Mouse (Mus musculus): ENCODE measurements around the gene Slc24a3.

Slc24a3 gene

DNA sequence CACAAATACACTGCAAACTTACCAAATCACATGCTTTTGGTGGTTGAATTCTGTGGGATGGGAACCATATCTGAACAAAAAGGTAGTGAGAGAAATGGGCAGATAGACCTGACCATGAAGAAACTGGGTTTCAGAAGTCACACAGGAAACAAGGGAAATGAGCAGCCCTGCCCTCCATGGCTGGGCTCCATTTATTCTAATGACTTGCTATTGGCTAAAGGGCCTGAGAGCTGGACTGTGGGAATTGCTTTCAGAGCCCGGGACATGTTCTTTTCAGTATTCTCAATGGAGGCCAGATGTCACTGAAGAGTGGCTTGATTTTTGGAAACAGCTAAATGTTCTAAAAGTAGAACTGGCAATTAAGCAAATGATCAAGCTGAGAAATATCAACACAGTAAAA is 120.9 kb downstream of the Slc24a3 start:
- no peak for DNase-seq

DNA sequence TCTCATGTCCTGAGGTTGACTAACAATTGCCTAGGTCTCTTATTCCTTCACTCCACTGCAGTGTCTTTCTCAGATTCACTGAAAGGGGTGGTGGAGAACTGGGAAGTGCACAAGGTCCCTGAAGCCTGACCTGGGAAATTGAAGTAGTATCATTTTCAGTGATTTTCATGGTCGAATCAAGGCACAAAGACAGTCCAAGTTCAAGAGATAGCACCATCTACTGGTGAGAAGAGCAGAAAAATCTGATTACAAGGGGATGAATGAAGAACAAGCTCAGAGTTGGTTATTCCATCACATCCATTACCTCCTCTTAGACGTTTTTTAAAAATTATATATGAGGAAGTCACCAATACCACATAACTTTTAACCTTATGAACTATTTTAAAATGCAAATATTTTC is 123.9 kb downstream of the Slc24a3 start:
- no peak for DNase-seq

DNA sequence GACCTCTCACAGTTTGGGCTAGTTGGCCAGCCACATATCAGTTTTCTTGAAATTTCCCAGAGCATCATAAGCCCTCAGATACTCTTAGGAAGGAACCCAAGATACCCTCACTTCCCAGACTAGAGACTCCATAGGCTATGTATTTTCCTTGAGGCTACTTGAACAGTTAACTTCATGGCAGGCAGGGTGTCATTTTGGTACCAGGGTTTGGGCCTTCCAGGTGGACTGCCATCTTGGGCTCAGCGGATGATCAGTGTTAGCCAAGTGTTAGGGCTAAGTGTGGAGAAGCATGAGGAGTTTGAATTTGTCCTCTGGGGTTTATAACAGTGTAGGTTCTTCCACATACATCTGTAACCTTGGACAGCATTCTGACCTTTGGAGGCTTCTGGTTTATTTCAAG is 124.6 kb downstream of the Slc24a3 start:
- no peak for DNase-seq

DNA sequence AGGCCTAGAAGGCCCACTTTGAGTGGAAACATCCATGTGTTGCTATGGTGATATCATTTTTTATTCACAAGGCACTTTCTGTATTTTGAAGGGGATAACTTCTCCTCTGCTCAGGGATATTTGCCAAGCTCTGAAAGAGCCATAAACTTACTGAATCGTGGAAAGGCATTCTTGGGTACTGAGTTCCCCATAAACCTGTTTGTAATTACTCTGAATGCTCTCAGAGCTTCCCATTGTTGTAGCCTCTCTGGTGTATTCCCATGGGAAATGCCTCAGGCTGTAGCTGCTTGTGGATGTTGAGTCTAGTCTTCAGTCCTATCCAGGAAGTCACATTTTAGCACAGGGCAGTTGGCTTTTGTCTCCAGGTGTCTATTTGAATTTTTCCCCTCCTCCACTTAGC is 125.3 kb downstream of the Slc24a3 start:
- no peak for DNase-seq

DNA sequence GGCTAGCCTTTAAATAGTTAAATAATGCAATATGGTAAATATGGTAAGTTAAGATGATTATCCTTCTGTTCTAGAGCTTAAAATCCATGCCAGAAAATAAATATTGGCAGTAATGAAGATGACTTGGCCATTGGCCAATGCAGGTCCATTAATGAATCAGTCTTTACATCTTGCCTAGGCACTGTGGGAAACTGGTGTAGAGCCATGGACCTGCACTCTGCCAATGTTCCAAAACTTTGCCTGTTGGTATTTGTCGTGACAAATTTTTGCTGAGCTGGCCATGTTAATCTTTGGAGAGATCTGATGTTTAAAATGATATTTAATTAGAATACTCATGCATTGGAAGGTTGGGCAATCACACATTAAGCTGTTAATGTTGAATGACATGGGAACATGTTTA is 129.4 kb downstream of the Slc24a3 start:
- DNase-seq, result no peak

DNA sequence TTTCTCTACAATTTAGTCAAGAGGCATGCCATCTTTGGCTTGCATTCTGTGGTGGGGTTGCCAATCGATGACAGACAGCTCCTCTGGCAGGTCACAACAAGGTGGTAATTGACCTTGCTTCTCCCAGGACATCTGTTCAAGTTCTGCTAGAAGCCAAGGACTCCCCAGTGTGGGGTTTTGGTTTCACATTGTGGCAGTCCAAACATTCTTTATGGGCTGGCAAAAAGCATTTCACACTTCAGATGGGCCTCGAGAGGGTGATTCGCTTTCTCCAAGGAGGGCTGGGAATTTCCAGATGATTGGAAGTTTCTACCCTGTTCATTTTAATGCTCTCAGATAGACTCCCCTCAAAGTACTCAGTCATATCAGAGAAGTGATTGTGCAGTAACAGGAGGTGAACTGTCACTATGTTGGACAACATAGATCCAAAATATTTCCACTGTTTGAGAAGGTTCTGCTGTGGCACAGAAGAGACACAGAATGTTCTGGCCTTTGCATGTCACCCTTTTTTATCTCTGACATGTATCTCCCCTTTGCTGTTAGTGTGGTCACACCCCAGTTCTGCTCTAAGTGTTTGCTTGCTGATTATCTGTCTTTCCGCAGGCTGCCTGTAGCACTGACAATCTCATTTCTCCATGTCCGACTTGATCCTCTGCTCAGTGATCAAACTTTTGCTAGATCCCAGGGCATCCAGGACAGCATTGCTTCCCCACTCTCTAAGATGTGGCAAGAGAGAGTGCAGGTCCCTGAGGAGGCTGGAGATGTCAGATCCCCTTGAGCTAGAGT is 132.6 kb downstream of the Slc24a3 start:
- DNase-seq, result no peak

DNA sequence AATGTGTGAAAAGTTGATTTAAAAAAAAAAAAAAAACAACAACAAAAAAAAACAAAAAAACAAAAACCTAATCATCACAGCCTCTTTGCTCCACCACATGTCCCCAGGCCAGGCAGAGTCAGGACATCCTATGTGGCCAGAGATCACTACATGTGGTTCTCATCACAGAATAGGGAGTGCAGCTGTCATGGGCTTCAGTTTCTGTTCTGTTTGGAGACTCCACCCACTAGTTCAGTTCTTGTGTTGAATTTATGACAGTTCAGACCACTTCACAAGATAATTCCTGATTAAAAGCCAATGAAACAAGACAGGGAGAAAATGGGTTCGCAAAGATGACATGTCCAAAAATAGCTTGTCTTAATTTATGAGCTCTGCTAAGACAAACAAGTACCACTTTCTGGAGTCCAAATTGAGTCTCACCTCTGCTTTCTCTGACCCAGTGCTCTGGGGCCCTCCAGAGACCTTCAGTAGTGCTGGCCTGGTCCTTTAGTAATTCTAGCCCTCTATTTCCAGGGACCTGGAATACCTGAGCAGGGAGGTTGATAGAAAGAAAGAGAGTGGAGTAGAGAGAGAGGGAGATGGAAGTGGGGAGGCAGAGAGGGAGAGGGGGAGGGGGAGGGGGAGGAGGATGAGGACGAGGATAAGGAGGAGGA is 139.8 kb downstream of the Slc24a3 start:
- no peak for DNase-seq

DNA sequence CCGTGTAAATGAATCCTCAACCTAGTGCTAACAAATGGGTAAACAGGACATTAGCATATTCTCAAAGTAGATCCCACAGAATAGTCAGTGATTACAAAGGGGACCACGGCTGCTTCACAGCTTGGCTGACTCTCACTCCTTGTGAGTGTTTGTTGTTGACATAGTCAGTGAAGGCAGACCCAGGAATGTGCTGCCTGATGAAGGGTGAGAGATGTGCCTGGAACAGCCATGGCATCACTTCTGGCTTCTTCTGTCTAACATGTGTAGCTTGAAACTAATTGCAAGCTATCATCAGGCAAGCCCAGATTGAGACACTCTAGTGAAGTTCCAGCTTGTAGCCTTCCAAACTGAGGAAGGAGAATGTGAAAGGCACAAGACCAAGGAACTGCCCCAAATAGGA is 151.4 kb downstream of the Slc24a3 start:
- DNase-seq, result no peak

DNA sequence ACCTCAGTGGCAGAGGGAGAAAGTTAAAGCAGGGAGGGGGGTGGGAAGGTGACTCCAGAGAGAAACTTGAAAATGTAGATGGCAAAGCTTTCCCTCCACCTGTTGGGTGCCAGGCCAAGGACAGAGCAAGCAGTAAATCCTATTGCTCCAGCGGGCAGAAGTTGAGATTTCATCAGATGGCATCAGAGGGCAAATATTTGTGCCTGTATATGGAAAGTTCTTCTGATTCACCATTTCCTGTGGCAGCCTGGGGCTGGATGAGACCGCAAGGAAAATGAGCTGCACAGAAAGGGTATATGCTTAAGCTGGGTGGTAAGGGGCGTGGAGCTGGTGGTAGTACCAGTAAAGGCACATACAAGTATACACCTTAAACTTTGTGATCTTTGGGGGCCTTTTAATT is 153.7 kb downstream of the Slc24a3 start:
- DNase-seq, result no peak

DNA sequence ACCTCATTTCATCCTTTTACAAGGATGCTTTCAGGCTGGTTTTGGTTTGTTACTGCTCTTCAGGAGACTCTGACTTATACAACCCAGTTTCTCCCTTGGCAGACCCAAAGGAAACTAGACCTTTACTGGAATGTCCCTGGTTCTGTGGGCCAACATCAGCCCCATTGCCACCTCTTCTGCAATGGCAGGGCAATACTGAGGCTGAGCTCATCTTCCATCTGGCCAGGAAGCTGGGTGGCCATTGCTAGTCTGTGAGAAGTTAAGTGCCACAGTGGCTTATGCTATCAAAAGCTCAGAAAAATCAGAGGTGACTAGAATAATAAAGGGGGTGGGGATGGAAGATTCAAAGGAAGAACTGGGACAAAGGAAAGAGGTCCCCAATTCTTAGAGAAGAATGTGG is 154.2 kb downstream of the Slc24a3 start:
- DNase-seq, result no peak

DNA sequence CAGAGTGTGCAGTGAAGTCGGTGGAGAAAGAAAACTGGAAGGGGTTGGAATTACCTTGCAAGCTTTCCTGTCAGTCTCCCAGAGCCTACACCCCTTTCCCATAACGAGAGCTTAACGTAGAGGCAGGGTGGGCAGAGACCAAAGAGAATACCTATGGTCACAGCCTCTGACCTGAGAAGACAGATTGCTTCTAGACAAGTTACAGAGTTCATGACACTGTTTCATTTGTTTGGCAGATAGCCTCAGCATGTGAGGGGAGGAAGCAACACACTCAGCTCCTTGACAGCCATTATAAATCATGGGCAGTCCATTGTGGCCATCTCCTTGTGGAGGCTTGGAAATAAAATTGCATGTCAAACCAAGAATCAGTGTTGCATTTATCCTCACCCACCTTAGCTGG is 156.9 kb downstream of the Slc24a3 start:
- no peak for DNase-seq

DNA sequence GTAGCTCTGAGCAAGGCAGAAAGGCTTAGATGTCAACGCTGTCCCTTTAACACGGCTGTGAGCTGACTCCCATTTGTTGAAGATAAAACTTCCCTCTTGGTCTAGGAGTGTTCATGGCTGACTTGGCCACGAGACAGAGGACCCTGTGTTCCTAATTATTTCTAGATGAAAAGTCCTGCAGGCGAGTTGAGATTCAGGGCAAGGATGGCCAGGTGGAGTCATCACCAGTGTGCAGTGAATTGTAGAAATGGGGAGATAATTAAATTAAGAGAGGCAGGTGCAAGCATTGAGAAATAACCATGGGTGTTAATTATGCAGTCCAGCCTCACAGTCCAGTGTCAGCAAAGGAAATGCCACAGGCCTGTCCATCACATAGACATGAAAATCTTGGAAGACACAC is 158.3 kb downstream of the Slc24a3 start:
- DNase-seq, result no peak

DNA sequence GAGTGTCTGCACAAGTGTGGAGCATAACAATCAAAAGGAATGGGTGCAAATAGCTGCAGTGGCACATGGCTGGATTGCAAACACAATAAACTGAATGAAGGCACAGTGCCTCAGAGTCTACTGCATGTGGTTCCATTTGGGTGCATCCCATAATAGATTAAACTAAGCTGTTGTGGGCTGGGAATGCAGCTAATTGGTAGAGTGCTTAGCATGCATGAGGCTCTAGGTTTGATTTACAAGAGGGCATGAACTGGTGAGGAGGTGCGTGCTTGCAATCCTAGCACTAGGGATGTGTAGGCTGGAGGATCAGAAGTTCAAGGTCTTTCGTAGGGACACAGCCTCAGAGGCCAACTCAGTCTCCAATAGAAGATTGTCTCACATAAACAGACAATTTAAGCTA is 159.0 kb downstream of the Slc24a3 start:
- no peak for DNase-seq

DNA sequence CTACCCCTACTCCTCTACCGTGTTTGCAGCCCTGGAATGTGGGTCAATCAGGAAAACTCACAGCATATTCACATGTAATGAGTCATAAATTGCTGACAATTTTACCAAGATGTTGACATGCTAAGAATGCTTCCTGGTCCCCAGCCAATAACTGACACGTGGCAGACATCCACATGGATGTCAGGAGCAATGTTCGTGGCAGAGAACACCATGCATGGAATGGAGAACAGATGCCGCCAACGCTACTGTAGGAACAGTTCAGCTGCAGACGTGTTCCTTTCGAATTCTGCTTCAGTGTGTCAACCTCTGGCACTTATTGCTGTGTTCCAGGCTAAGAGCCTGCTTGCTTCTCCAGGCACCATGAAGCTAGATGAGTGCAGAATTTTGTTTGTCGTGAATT is 162.2 kb downstream of the Slc24a3 start:
- no peak for DNase-seq

DNA sequence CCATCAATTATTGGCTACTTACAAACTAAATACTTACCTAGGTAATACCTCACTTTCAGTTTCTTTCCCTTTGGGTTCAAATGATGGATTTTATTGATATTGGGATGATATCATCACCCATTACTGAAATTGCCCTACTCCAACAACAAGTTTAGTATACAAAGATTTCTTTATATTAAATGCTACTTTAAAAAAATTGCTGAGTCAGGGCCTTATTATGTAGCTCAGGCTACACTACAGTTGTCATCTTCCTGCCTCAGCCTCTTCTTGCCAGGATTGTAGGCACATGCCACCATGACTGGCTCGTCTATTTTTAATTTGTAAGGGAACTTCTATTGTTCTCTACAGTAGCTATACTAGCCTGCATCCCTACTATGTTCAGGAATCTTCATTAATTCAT is 164.0 kb downstream of the Slc24a3 start:
- no peak for DNase-seq

DNA sequence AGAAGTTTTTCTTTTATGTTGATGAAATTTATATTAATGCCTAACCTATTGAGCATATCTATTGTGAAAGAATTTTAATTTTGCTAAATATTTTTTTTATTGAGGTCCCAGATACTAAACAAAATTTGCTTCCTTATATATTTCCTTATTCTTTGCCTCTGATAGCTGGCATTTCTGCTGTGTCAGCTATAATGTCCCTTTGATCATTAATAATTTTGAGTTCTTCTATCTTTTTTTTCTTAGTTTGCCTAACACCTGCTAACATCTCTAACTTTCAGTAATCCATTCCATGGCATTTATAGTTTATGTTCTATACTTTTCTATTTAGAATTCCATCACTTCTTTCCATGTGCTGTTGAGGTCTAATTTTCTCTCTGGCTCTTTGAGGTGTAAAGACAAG is 165.9 kb downstream of the Slc24a3 start:
- no peak for DNase-seq

DNA sequence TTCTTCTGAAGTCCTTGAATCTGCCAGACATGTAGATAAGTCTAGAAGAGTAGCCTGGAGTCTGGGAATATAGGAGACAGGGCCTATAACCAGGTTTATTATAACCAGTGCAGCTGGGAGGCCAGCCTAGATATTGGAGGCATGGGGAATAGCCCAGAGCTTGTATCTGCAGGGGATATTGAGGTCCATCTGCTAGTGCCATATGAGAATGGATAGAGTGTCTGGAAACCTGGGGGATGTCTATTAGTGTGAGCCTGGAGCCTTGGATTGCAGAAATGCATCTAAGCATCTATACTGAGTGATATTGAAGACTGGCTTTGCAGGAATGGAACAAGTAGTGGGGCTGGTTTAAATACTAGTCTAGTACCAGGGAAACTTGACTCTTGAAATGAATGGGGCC is 168.9 kb downstream of the Slc24a3 start:
- no peak for DNase-seq

DNA sequence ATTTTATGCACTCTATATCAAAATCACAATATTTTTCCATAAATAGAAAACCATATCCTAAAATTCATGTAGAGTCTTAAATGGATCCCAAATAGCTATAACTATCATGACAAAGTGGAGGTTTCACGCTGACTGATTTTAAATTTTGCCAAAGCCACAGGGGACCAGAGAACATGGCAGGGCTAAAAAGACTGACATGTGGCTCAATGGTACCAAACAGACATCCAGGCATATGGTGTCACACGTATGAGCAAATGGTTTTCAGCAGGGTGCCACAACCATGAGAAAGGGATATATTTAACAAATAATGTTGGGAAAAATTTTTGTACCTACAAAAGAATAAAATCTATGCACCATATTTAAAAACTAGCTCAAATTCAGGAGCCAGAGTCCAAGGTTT is 173.3 kb downstream of the Slc24a3 start:
- DNase-seq, result no peak

DNA sequence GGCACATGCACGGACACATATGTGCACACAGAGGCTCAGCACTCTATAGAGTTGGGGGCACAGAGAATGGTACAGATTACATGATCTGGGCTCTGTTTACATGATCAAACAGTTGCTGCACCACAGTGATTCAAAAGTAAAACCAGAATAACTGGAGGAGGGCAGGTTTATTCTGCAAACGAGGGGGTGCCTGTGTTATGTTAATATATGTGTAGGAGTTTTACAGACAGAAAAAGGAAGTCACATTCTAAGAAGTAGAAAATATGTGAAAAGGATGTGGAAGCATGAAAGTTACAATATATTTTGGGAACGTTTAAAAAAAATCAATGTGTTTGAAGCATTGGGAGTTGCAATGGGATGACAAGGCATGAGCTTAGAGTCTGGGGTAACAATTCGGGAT is 175.4 kb downstream of the Slc24a3 start:
- DNase-seq, result no peak

DNA sequence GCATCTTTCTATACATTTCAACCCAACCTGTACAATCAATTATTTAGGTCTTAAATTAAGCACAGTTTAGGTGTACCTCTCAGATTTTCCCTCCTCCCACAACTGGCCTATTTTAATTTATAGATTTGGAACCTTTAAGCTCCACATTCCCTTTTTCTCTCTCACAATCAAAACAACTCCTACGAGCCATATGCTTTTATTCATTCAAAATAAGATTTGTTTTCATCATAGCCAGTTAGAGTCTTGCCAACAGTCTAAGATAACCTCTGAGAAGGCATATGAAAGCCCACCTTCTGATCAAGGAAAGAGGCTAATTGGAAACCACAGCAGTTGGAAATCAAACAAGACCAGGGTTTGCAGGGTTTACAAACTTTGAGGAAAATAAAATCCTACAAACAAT is 177.0 kb downstream of the Slc24a3 start:
- DNase-seq, result no peak

DNA sequence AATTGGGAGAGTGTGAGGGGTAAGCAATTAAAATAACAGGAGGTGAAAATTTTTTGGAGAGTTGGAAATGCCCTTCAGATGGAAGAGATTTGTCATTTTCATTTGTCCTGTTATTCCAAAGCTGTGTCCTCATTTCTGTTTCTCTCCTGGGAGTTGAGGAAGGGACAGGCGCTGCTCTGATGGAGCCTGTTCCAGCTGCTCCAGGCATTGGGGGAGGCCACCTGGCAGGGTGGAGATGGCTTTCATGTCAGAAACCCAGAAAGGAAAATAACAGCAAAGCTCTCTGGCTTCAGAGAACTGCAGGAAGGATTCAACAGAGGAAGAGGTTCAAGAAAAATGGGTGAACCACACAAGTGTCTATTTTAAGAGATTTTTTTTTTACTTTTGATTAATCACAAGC is 186.2 kb downstream of the Slc24a3 start:
- no peak for DNase-seq

DNA sequence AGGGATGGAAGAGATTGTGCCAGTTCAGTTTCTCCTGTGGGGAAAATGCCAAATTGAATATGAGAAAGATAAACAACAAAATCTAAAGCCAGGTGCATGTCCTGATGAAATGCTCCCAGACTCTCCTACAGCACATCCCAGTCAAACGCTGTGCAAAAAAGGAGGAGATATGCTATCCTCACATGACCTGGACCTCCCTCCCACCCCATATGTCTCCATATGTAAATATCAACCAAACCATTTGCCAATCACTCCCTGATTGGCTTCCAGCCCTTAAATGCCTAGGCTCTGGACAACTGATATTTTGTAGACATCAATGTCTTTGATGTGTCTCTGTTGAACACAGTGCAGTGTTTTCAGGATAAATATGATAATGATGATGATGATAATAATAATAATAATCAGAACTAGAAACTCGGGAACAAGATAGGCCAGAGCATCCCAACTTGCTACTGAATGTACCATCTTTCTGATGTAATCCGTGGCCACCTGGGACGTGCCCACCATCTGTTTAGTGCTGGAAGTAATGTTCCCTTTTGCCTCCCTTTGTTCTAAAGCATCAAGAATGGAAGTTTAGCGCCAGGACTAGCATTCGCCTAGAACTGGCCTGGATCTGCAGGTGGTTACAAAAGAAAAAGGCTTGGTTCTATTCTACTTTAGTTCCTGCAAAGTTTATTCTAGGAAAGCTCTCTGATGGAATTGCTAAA is 190.8 kb downstream of the Slc24a3 start:
- DNase-seq, result no peak

DNA sequence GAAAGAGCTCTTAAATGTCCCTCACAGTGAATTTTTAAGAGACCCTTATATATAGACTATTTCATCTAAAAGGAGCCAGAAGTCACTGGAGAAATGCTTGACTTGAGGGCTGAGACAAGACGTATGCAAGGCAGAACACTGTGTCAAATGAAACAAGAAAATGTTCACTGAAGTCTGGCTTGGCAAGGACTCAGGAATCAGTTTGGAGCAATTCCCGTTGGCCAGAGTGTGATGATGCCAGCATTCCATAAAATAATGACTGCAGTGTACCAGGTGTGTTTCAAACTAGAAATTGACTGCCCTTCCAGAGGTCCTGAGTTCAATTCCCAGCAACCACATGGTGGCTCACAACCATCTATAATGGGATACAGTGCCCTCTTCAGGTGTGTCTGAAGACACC is 196.1 kb downstream of the Slc24a3 start:
- no peak for DNase-seq

DNA sequence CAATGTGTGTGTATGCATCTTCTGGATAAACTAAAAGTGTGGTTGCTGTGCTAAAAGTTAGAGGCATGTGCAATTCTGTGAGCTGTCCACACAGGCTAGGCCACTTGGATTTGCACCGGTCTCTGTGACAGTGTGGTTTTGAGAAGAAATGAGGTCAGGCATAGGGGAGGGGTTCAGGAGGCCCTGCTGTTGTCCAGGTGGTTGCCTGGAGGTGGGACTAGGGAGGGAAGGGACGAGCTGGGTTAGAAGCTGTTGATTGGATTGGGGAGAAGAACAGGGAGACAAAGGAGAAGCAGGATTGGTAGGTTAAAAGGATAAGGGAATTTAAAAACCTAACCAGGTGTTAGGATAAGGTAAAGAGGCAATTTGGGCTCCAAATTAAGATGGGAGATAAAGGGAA is 201.1 kb downstream of the Slc24a3 start:
- no peak for DNase-seq

All from B cell, adult 2 months (primary cell).